Mouse (Mus musculus): ENCODE results near the gene Rtca.

Gene Rtca

GRCm38 (mm10) chr3:116491923-116492454, 16.0 kb downstream of the Rtca start:
- Histone ChIP-seq H3K36me3 (ENCODE audit: control insufficient read depth, insufficient read depth, low read length, poor library complexity, severe bottlenecking) (peaks cover 9% of the 10 kb centered on the region; the same call in 1 of the 2 replicates), H3K27me3 (ENCODE audit: control insufficient read depth, insufficient read depth, low read length, poor library complexity, severe bottlenecking) (no peaks in the 10 kb centered on the region)
- no peak for DNase-seq (ENCODE audit: low read depth, low spot score)

- H3K27me3 ChIP-seq (ENCODE audit: control insufficient read depth, insufficient read depth, low read length, poor library complexity, severe bottlenecking) = no peaks in the 10 kb centered on the region
- H3K36me3 ChIP-seq (ENCODE audit: control insufficient read depth, insufficient read depth, low read length, poor library complexity, severe bottlenecking) = peaks cover 9% of the 10 kb centered on the region; the same call in 1 of the 2 replicates
These were observed 17.1 kb downstream of the Rtca start for GRCm38 (mm10) chr3:116490920-116491319.

GRCm38 (mm10) chr3:116483271-116483670, 24.7 kb downstream of the Rtca start:
- DNase-seq (ENCODE audit: low read depth, low spot score) = peak; percentile 8
- no peaks in the 10 kb centered on the region for H3K27me3 ChIP-seq (ENCODE audit: control insufficient read depth, insufficient read depth, low read length, poor library complexity, severe bottlenecking)
- peaks cover 1% of the 10 kb centered on the region; the same call in 1 of the 2 replicates for H3K36me3 ChIP-seq (ENCODE audit: control insufficient read depth, insufficient read depth, low read length, poor library complexity, severe bottlenecking)

More at GRCm38 (mm10) chr3:116490920-116491319, 17.1 kb downstream of the Rtca start:
- DNase-seq (ENCODE audit: low read depth, low spot score) = no peak

GRCm38 (mm10) chr3:116482724-116483123, 25.3 kb downstream of the Rtca start:
- DNase-seq (ENCODE audit: low read depth, low spot score) = peak; percentile 62
- H3K36me3 ChIP-seq (ENCODE audit: control insufficient read depth, insufficient read depth, low read length, poor library complexity, severe bottlenecking) = no peaks in the 10 kb centered on the region; the same call in 1 of the 2 replicates
- H3K27me3 ChIP-seq (ENCODE audit: control insufficient read depth, insufficient read depth, low read length, poor library complexity, severe bottlenecking) = no peaks in the 10 kb centered on the region

- DNase-seq (ENCODE audit: low read depth, low spot score) = no peak
- Histone ChIP-seq H3K36me3 (ENCODE audit: control insufficient read depth, insufficient read depth, low read length, poor library complexity, severe bottlenecking) (no peaks in the 10 kb centered on the region), H3K27me3 (ENCODE audit: control insufficient read depth, insufficient read depth, low read length, poor library complexity, severe bottlenecking) (no peaks in the 10 kb centered on the region)
These were observed 27.1 kb downstream of the Rtca start for GRCm38 (mm10) chr3:116480937-116481336.

GRCm38 (mm10) chr3:116480119-116480518, 27.9 kb downstream of the Rtca start:
- no peaks in the 10 kb centered on the region for H3K27me3 ChIP-seq (ENCODE audit: control insufficient read depth, insufficient read depth, low read length, poor library complexity, severe bottlenecking)
- DNase-seq (ENCODE audit: low read depth, low spot score) = no peak

GRCm38 (mm10) chr3:116477351-116477750, 30.7 kb downstream of the Rtca start:
- Histone ChIP-seq H3K36me3 (ENCODE audit: control insufficient read depth, insufficient read depth, low read length, poor library complexity, severe bottlenecking) (no peaks in the 10 kb centered on the region), H3K27me3 (ENCODE audit: control insufficient read depth, insufficient read depth, low read length, poor library complexity, severe bottlenecking) (no peaks in the 10 kb centered on the region)
- no peak for DNase-seq (ENCODE audit: low read depth, low spot score)

More at GRCm38 (mm10) chr3:116480119-116480518, 27.9 kb downstream of the Rtca start:
- H3K36me3 ChIP-seq (ENCODE audit: control insufficient read depth, insufficient read depth, low read length, poor library complexity, severe bottlenecking) = no peaks in the 10 kb centered on the region

GRCm38 (mm10) chr3:116476686-116477298, 31.2 kb downstream of the Rtca start:
- Histone ChIP-seq H3K36me3 (ENCODE audit: control insufficient read depth, insufficient read depth, low read length, poor library complexity, severe bottlenecking) (no peaks in the 10 kb centered on the region), H3K27me3 (ENCODE audit: control insufficient read depth, insufficient read depth, low read length, poor library complexity, severe bottlenecking) (no peaks in the 10 kb centered on the region)
- DNase-seq (ENCODE audit: low read depth, low spot score) = no peak

- DNase-seq (ENCODE audit: low read depth, low spot score) = no peak
- H3K36me3 ChIP-seq (ENCODE audit: control insufficient read depth, insufficient read depth, low read length, poor library complexity, severe bottlenecking) = no peaks in the 10 kb centered on the region
- H3K27me3 ChIP-seq (ENCODE audit: control insufficient read depth, insufficient read depth, low read length, poor library complexity, severe bottlenecking) = no peaks in the 10 kb centered on the region
These were observed 33.4 kb downstream of the Rtca start for GRCm38 (mm10) chr3:116474602-116475001.

- H3K36me3 ChIP-seq (ENCODE audit: control insufficient read depth, insufficient read depth, low read length, poor library complexity, severe bottlenecking) = no peaks in the 10 kb centered on the region
- H3K27me3 ChIP-seq (ENCODE audit: control insufficient read depth, insufficient read depth, low read length, poor library complexity, severe bottlenecking) = no peaks in the 10 kb centered on the region
- DNase-seq (ENCODE audit: low read depth, low spot score) = peak; percentile 72
These were observed 42.3 kb downstream of the Rtca start for GRCm38 (mm10) chr3:116465709-116466108.

- no peak for DNase-seq (ENCODE audit: low read depth, low spot score)
- Histone ChIP-seq H3K36me3 (ENCODE audit: control insufficient read depth, insufficient read depth, low read length, poor library complexity, severe bottlenecking) (no peaks in the 10 kb centered on the region), H3K27me3 (ENCODE audit: control insufficient read depth, insufficient read depth, low read length, poor library complexity, severe bottlenecking) (no peaks in the 10 kb centered on the region)
These were observed 43.7 kb downstream of the Rtca start for GRCm38 (mm10) chr3:116464318-116464717.

- DNase-seq (ENCODE audit: low read depth, low spot score) = no peak
- Histone ChIP-seq H3K36me3 (ENCODE audit: control insufficient read depth, insufficient read depth, low read length, poor library complexity, severe bottlenecking) (no peaks in the 10 kb centered on the region), H3K27me3 (ENCODE audit: control insufficient read depth, insufficient read depth, low read length, poor library complexity, severe bottlenecking) (no peaks in the 10 kb centered on the region)
These were observed 47.0 kb downstream of the Rtca start for GRCm38 (mm10) chr3:116461053-116461452.

GRCm38 (mm10) chr3:116454529-116454928, 53.5 kb downstream of the Rtca start:
- Histone ChIP-seq H3K27me3 (ENCODE audit: control insufficient read depth, insufficient read depth, low read length, poor library complexity, severe bottlenecking) (no peaks in the 10 kb centered on the region), H3K36me3 (ENCODE audit: control insufficient read depth, insufficient read depth, low read length, poor library complexity, severe bottlenecking) (no peaks in the 10 kb centered on the region)
- DNase-seq (ENCODE audit: low read depth, low spot score) = no peak

GRCm38 (mm10) chr3:116450741-116451140, 57.3 kb downstream of the Rtca start:
- Histone ChIP-seq H3K36me3 (ENCODE audit: control insufficient read depth, insufficient read depth, low read length, poor library complexity, severe bottlenecking) (no peaks in the 10 kb centered on the region), H3K27me3 (ENCODE audit: control insufficient read depth, insufficient read depth, low read length, poor library complexity, severe bottlenecking) (no peaks in the 10 kb centered on the region)
- peak; percentile 35 for DNase-seq (ENCODE audit: low read depth, low spot score)

- no peaks in the 10 kb centered on the region for H3K27me3 ChIP-seq (ENCODE audit: control insufficient read depth, insufficient read depth, low read length, poor library complexity, severe bottlenecking)
- no peak for DNase-seq (ENCODE audit: low read depth, low spot score)
- H3K36me3 ChIP-seq (ENCODE audit: control insufficient read depth, insufficient read depth, low read length, poor library complexity, severe bottlenecking) = no peaks in the 10 kb centered on the region
These were observed 63.7 kb downstream of the Rtca start for GRCm38 (mm10) chr3:116444327-116444726.
